Mouse (Mus musculus): ENCODE measurements at regions not wholly inside any gene's neighbourhood (a gene's known extent, or its start where the extent isn't known, plus 50 kb on each side); places are given as distances from the start of the nearest gene placed in this dataset.
A peak's percentile ranks its signal among the peaks of the same experiment; 100 is the strongest.

DNA sequence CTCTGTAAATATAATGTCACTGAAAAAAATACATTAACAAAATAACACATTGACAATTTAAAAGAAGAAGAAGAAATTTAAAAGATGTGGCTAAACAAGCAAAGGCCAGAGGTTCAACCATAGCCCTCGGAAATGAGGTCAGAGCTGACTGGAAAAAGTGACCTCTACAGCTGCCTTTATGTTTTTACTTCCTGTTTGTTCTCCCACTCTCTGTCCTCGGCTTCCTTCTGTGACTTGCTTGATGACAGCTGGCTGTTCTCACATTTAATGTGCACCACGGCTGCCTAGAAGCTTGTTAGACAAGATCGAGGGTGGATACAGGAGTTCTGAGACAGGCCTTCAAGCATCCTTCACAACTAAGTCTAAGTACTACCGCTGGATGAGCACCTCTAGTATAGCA lies 194.9 kb upstream of the Acvr2a start:
- DNase-seq (ENCODE audit: low spot score in 2 of 2): no peak

DNA sequence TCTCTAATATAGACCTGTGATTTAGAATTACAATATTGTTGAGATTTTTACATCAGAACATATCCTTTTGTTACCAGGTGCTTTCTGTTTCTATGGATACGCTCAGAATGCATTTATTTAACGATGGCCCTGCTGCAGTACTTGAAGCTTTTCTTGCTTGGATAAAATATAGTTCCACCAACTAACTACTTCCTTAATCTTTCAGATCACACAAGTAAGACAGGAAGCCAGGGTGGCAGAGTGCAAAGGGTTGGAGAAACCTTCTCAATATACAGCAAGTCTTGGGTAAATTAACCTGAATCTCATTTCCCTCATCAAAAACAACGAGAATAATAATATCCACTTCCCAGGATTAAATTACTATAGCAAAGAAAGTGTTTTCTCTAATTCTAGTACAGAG lies 193.1 kb upstream of the Acvr2a start:
- DNase-seq (ENCODE audit: low spot score in 2 of 2): no peak

DNA sequence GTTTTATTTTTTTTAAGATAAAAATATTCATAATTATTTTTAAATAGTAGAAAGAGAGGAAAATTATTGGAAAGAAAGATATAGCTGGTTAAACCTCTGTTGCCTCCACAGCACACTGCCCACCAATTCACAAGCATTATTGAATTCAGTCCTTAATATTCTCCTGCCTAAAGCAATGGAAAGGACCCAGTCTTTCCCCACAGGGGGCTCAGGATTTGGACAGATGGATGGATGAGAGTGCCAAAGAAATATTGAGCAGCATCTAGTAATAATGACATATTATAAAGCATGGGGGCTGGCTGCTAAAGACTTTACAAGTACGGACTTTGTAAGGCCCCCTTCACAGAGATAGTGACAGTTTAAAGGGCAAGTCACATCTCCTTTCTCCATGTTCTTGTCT lies 191.6 kb upstream of the Acvr2a start:
- no peak for DNase-seq (ENCODE audit: low spot score in 2 of 2)

DNA sequence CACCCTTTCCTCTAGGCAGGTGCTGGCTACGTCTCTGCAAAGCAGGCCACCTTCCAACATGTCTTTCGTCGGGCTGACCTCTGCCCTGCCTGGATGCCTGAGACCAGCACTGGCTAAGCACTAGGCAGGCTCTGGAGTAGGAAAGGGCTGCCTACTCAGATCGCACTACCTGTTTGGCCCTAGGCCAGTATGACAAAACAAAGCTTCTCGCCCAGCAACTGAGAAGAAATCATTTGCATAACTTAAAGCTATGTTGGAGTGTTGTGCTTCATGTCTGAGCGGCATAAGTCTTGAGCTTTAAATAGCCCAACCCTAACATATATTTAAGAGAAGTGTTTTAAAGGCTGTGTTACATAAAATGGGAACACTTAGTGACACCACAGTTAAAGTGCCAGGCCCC lies 189.9 kb upstream of the Acvr2a start:
- DNase-seq (ENCODE audit: low spot score in 2 of 2): peak in 1 of 2 experiments; percentile 73

DNA sequence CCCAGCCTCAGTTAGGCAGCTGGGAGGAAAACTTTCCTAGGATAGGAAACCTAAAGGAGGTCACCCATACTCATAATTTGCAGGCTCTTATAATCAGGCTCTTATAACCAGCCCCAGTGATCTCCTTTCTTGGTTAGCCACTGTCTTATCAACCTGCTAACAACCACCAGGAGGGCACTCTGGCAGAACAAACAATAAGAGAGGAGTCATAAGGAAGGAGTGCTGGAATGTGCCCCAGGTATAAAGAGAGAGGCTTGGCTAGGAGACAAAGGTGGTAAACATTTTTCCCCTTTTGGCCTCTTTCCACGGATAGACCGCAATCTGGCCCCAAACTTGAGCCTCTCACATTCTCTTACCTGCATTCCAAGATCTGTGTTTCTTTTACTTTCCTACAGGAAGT lies 189.4 kb upstream of the Acvr2a start:
- no peak for DNase-seq (ENCODE audit: low spot score in 2 of 2)

DNA sequence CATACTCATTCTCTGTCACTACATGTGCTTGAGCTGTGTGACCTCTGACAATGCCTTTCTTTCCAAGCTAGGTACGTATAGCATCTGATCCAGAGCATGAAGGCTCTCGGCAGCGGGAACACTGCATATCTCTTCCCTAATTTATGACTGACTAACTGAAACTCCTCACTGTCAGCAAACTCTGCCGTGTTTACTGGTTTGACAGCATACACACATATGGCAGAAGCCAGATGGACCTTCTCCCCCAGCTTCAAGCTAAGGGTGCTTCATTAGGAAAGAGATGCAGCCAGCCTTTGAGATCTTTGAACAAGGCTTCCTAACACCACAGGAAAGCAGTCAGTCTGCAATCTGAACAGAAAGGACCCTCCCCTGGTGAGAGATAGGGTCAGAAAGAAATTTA lies 186.9 kb upstream of the Acvr2a start:
- no peak for DNase-seq (ENCODE audit: low spot score in 2 of 2)

DNA sequence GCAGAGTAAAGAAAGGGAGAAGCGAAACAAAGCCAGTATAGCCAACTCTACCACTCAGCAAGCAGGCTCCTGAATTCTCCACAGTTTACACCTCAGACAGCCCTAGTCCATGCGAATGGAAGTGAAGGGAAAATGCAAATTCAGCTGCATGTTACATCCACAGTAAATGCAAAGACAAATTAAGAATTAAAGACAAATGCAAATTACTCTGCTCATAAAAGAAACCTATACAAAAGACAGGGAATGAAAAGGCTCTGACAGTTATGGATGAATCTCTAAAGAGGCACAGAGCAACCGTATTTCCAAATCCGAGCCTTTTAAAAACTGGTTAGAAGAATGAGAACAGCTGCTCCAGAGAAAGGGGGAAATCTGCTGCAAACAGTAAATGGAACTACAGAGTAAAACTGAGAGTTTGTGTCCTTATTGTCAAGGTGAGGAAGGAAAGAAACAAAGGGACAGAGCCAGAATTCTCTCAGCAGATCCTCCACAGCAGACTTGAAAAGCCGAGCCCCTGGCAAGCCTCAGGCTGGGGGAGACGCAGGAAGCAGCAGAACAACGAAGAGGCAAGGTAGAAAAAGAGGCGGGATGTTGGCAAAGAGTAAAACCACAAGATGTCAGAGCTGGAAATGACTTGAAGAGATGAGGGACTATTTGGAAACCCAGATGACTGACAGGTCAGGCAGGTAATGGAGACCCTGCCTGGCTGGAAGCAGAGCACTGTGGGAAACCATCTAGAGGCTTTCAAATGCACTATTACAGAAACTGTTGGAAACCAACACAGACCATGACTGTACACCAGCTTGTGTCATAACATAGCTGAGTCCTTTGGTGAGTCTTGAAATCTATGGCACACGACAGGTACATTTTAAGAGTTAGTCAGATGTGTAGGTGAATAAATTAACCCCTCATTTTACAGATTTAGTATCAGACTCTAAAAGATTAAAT lies 184.5 kb upstream of the Acvr2a start:
- no peak for DNase-seq (ENCODE audit: low spot score in 2 of 2)

DNA sequence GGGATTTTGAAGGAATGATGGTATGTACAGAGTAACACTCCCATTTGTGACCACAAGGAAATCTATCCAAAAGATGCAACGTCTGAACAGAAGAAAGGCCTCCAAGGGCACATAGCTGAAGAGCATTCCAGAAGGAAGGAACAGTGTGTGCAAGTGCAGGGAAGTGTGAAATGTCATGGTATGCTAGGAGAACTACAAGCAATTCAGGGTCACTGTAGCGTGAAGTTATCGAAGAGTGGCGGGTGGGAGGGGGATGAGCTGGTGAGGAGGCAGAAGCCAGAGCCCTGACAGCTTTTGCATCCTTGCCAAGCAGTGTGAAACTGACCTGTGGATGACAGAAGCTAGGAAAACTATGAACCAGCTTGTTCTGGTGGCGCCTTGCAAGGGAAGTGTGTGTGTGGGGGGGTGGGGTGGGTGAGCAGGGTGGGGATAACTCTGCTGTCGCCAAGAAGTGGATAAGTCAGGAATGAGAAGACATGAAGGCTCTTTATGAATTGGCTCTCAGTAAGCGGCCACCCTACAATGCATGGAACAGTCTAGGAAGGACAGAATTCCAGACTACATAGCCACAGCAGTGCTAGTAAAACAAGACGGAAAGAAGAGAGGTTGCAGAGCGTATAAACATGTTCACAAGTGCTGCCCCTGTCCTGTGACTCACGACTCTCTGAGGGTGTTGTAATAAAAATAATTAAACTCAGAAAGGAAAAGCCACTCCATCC lies 179.3 kb upstream of the Acvr2a start:
- DNase-seq (ENCODE audit: low spot score in 2 of 2): no peak

DNA sequence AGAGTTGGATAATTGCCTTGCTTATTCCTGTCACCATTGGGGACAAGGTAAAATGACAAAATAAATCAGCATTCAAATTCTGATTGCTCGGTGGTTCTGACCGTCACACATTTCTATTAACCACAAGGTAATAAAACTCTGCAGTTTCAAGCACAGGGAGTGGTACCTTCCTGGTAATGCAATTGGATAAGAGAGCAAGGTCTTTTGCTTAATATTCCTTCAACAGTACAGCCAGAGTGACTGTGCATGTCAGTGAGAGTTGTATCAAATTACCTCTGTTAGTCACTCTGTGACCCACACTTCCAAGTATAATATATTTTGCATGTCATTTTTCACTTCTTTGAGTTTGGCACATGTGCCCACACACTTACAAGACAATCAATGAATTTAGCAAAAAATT lies 177.8 kb upstream of the Acvr2a start:
- no peak for DNase-seq (ENCODE audit: low spot score in 2 of 2)

DNA sequence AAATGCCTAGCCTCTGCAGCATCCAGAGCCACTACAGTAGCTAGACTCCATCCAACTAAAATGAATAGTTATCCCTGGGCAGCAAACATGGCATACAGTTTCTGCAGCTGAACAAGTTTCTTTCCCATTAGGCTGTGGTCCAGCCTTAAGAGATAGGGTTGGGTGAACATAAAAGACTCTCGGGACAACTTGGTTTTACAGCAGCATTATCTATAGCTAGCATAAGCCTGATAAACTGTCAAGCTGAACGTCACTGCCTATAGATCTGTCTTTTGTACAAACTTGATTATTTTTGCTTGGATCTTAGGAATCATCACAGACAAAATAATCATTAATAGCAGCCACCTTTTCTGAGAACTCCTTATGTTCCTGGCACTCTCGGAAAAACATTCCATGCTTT lies 169.8 kb upstream of the Acvr2a start:
- DNase-seq (ENCODE audit: low spot score in 2 of 2): no peak

DNA sequence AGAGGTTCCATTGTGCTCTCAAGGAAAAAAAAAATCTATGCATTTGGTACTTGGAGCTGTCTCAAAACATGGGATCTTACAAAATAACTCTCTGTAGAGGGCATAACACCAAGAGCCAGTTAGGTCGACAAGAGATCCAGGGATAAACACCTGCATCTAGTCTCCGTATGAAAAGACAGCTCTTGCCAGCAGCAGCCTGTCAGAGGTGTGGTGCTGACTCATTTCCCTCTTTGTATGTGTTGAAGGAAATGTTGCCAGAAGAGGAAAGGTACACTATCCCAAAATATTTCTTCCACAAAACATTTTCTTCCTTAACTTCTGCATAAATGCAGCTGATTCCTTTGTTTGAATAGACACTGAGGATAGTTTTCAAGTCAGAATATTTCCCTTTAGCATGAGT lies 163.6 kb upstream of the Acvr2a start:
- DNase-seq (ENCODE audit: low spot score in 2 of 2): peak in 1 of 2 experiments; percentile 10

DNA sequence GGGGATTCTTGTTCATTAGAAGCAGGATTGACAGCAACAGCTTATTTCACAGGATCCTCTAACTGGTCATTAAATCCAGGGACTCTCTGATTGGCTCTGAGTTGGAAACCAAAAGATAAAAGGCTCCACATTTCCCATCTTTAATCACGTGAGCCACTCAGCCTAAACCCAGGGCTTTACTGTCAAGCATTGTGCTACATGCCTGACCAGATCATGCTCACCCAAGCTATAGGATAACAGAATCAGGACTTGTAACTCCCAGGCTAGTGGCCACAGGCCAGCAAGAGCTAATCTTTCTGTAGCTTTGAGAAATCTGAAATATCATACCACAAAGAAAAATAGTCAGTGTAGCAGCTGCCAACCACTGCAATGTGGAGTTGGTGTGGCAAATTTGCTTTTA lies 152.7 kb upstream of the Acvr2a start:
- no peak for DNase-seq (ENCODE audit: low spot score in 2 of 2)

DNA sequence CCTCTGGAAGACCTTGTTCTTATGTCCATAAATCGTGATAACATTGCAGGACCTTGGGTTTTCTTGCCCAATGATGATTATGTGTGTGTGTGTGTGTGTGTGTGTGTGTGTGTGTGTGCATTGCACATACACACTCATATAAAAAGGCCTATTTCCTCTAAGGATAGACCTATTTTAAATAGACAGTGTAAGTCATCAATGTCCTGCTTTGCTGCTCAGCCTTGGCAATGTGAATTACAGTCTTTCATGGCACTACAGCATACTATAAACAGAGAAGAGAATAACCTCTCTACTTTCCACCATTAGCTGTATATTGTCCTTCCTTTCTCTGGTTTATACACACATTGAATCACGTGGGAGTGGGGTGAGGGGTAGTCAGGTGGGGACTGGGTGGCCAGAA lies 148.8 kb upstream of the Acvr2a start:
- DNase-seq (ENCODE audit: low spot score in 2 of 2): no peak

DNA sequence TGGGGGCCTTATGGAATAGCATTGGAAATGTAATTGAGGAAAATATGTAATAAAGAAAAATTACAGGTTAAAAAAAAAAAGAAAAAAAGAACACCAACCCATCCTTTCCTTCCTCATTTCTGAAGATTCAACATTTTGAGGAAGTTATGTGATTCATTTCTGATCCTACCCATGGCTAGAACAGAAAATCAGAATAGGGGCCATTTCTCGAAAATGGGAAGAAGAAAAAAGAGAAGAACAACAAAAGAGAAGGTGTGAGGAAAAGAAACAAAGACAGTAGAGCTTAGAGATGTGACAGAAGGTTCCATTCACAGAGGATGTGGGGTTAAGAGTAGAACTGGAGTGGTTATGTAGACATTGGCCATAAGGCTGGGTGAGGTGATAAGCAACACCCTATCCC lies 124.8 kb upstream of the Acvr2a start:
- DNase-seq (ENCODE audit: low spot score in 2 of 2): no peak

DNA sequence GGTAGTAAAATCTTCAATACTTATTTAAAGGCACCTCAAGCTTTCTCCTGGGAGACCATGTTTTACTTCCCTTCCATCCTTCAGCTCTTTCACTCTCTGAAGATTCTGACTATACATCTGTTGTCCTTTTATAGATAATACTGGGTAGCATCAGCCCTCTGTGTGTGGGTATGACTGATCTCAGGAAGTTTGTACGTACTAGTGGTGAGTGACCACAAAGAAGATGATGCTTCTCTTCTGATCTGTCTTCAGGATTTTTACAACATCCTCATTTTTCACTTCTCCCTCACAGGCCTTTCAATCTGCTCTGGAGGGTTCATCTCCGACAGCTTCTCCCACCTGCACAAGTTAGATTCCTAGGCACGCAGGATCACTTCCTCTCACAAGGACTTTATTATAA lies 119.4 kb upstream of the Acvr2a start:
- no peak for DNase-seq (ENCODE audit: low spot score in 2 of 2)

DNA sequence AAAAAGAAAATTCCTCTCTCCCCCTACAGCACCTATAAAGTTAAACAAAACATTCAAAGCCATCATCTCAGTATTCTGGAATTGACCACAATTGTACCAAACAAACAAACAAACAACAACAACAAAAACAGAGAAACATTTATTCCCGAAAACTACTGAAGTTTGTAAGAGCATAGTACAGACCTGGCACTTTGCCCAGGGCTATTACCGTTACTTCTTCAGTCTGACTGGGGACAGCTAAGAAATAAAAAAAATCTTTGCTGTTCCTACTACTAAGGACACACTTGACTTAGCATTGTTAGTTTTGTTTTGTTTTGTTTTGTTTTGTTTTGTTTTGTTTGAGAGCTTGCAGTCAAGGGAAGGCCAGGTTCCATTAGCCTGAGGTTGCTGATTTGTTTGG lies 113.0 kb upstream of the Acvr2a start:
- no peak for DNase-seq (ENCODE audit: low spot score in 2 of 2)

DNA sequence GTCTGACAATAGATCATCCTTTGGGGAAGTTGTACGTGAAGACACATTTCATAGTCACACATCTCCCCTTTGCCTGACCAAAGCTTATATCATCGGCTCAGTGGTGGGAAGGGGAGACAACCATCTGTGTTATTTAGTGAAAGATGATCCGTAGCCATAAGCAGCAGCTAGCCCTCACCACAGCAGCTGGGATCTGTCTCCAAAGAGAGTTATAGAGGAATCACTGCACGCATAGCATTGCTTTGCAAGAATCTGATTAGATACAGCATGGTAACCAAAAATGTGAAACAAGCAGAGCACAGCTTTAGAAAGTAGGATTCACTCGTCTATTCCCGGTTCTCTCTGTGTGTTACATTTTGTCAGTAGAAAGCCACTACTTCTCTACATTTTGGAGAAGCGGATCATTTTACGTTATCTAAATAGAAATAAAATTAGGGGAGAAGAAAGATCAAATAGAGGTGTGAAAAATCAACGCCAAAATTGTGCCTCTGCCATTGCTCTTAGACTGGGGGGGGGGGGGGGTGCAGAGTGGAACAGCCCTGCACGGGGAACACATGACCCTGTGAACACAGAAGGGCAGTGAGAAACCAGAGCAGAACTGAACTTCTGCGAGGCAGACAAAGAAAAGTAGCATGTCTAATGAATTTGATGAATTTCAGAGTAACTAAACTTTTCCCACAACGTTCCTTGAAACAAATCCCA lies 108.7 kb upstream of the Acvr2a start:
- DNase-seq (ENCODE audit: low spot score in 2 of 2): no peak

DNA sequence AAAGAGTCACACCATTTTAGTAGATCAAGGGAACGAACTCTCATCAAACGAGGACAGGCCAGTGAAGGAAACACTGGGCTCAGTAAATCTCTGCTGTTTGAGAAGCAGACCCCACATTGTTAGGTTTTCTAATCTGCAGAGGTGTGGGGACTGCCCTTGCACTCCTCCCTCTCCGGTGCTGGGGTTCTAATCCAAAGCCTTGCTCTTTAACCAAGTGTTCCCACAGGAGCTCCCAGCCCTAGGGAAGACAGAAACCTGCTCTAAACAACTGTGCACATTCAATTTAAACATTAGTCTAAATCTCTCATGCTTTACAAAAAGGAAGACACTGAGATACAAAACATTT lies 108.1 kb upstream of the Acvr2a start:
- DNase-seq (ENCODE audit: low spot score in 2 of 2): no peak

DNA sequence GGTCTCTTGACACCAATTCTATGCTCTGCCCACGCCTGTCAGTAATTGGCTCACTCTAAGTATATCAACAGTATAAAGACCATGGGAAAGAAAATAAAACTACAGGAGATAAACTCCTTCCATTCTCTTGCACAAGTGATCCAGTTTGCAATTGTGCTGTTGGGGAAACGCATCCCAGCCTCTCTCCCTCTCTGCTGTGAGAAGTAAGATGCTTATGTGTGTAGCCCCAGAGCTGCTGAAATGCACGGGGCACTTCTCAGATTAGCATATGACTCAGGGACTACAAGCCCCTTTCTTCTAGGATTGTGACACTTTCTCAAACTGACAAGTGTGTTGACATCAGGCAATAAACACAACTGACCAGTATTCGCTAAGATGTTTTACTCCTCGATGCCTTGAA lies 107.7 kb upstream of the Acvr2a start:
- no peak for DNase-seq (ENCODE audit: low spot score in 2 of 2)

DNA sequence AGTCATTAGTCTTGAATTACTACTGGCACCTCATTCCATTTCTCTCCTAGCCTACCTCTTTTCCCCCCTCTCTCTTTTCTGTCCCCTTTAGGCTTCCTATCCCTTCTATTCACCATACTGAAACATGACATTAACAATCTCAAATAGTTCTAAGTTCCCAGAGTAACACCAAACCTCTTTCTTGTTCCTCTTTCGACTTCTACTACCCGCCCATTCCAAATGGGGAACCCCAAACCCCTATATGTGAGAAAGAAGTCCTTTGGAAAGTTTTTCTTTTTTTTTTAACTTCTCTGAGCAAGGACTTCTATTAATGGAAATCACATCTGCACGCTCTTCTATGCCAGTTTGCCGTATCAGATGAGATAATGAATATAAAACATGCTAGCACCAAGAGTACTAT lies 97.7 kb upstream of the Acvr2a start:
- no peak for DNase-seq (ENCODE audit: low spot score in 2 of 2)

DNA sequence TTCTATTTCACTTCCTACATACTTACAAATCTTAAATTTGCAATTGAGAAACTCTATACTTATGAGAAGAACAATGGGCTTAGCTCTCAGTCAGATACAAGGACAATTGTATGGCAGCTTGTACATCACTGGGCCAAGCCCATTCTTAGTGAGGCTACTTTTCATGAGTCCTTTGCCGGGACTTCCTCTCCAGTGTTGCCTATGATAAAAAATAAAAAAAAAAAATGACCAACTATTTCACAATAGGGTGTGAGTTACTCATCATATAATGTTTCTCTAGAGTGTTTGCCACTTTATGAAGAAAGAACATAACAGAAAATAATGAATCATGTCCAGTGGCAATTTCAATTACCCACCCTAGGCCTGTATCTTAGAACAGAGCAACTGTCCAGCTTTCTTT lies 96.1 kb upstream of the Acvr2a start:
- DNase-seq (ENCODE audit: low spot score in 2 of 2): no peak

DNA sequence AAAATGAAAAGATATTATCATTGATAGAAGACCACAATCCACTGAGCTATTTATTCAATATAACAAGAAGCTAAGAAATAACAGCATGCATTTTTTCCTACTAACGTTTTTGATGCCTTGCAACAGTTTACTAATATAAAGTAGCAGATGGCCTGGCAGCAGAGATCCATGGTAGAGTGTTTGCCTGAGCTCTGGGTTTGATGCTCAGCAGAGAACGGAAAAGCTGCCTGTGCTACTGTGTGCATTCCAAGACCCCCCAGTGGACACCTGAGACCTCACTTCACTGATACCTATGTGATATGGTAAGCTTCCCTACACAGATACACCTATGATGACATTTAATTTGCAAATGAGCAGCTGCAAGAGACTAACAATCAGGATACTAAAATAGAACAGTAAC lies 95.6 kb upstream of the Acvr2a start:
- no peak for DNase-seq (ENCODE audit: low spot score in 2 of 2)

All from left cerebral cortex, adult 8-10 months (tissue).